Mouse (Mus musculus): ENCODE results near the gene Fam120a.

The Fam120a gene

DNA sequence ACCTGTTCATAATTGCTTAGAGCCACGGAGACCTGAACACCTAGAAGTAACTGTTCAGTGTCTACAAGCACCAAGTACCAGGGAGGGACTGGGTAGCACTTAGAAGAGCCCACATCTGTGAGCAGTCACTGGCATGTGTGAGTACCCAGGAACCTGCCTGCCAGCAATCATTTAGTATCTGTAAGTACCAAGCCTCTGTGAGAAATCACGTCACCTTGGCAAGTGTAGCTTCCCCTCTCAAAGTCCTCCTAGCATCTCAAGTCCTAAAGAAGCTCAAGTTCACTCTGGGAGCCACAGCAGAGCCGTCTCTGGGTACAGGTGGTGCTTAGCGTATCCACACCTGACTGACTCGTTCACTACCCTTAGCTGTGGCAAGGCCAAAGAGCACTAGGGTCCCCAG lies 116.1 kb downstream of the Fam120a start:
- no peak for DNase-seq

- DNase-seq = peak; percentile 49 to 66
Observed at GRCm38 (mm10) chr13:48850771-48851170, 117.0 kb downstream of the Fam120a start.

GRCm38 (mm10) chr13:48850326-48850725 lies 117.5 kb downstream of the Fam120a start:
- peak; percentile 42 to 49 for DNase-seq

DNA sequence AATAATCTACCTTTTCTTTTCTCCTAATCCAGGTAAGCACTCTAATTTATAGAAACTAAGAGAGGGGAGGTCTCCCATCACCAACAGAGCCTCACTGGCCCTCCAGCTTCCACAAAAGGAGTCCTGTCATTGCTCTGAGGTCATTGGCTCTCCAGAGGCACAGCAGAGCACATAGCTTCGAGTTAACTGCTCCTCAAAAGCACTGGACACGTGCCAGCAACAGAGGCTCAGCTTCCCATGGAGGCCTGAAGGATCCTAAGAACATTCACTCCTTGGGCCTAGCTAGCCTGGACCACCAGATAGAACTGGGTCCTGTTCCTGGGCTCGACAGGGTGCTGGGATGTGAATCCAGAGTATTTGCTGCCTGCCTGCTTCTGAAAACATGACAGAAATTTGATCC lies 118.7 kb downstream of the Fam120a start:
- DNase-seq = peak; percentile 61 to 69

DNA sequence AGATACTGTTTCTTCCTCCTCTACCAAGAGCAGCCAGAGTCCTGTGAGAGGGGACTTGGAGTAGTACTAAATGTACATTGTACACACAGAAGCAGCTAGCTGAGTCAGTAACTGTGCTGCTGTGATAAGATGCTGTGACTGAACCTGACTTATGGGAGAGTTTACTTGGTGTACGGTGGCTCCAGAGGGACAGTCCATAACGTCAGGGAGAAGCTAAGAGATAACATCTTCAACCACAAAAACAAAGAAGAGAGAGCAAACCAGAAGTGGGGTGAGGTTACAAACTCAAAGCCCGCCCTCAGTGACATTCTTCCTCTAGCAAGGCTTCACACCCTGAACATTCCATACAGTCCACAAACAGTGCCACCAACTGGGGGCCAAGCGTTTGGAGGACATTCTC lies 122.5 kb downstream of the Fam120a start:
- no peak for DNase-seq

DNA sequence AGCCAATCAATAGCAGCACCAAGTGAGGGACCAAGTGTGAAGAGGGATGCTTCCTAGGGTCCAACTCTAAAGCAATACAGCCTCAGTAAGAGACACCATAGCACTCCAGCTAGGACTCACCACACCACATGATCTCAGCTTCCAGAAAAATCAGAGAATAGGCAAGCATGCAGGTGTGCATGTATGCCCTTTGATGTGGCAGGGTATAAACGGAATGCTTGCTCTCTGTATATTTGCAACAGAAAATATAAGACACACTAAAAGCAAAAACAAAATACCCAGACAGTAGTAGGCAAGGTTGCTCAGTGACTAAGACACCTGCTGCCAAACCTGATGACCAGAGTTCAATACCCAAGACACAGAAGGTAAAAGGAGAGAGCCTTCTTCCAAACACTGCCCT lies 124.3 kb downstream of the Fam120a start:
- DNase-seq = no peak

DNA sequence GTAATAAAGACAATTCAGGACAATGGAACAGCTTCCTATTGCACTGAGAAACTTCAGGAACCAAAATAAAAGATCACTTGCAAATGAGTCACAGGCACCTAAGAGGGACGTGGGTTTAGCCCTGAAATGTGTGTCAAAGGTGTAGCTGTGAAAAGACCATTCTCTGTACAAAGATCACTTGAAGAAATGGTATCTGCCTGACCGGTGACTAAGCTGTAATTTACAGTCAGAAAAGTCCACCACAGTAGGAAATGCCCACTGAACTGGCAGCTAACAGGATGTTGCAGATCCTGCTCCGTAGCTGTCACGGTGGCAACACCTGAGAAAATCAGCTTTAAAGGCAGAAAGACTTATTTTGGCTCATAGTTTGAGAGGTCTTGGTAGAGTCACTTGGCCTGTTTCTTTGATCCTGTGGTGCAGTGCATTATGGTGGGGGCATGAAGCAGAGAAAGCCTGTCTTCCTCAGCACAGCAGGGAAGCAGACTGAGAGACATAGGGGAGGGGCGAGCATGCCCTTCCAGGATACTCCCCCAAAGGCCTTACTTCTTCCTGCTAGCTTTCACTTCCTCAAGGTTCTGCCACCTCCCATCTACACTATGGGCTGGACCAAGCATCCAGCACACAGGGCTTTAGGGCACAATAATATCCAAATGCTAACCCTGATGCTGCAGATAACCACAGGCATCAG lies 125.8 kb downstream of the Fam120a start:
- DNase-seq = no peak

- DNase-seq = no peak
Observed at GRCm38 (mm10) chr13:48838284-48838683, 129.5 kb downstream of the Fam120a start.

- DNase-seq = no peak
Observed at GRCm38 (mm10) chr13:48837537-48837936, 130.3 kb downstream of the Fam120a start.

DNA sequence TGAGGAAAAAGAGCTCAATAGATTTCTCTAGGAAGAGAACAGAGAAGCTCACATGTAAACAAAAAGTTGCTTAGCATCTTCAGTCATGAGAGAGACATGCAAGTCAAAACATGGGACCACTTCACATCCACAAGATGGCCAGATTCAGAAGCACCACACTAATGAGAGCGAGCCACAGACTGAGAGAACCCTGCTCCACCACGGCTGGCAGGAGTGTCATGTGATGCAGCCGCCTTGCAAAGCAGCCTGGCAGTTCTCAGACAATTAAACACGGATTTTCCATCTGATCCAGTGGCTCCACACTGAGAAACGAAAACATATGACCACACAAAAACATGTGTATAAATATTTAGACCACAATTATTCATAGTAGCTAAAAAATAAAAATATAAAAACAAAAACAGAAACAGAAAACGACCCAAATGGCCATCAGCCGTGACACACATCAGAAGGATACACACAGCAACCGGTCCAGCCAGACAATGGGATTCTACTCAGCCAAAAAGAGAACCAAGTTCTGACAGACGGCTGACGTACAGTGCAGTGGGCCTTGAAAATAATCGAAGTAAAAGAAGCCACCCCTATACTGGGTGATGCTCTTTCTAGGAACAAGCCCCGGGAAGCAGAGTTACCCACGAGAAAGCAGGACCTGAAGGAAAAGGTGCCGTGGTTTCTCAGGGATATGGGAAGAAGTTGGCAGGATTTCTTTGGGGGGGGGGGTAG lies 137.1 kb downstream of the Fam120a start:
- no peak for DNase-seq

DNA sequence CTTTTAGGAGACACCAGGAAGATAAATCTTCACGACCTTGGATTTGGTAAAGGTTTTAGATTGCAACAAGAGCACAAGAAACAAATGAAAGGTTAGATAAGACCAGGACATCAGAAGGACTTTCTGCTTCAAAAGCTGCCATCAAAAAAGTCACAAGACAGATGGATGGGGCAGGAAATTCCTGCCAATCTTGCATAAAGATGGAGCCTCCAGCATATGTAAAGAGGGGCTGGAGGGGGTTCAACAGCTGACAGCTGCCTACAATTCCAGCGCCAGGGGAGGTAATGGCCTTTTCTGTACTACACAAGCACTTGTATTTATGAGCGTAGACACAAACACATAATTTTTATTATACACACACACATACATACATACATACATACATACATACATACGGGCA lies 138.0 kb downstream of the Fam120a start:
- DNase-seq = no peak
